Mouse (Mus musculus): ENCODE results near the gene Ell.

DNA sequence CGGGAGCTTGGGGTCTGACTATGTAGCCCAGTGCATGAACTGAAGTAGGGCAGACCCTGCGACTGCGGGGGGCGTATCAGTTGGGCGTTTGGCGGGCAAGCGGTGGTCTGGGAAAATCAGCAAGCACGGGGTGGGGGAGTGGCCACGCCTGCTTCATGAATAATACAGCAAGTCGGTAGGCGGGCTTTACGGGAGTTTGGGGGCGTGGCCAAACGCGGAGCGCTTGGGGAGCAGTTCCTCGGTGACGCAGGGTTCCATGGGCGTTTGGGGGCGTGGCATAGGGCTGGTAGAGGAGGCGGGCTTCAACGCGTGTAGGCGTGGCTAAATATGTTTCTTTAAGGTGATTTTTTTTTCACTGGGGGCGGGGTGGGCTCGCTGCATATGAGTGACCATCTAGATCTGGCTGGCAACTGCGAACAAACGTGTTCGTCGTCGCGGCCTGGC lies 602 bp upstream of the Ell start:
- TF ChIP-seq CTCF (IDR thresholded peaks at IDR 0.05; ENCODE audit: extremely low read depth, insufficient read length, insufficient replicate concordance, low read depth, low read length) (no peak), POLR2A (IDR thresholded peaks at IDR 0.05; ENCODE audit: low read depth, low read length) (0 out of 2 replicates have a peak, but pooled peaks have one; percentile 4)

Measured in small intestine, adult 2 months (tissue).